Mouse (Mus musculus) kidney, postnatal 14 days (tissue): ENCODE measurements around the gene Olfr571.
A peak's percentile ranks its signal among the peaks of the same experiment; 100 is the strongest.

Experiments
- DNase-seq: peaks from one replicate; pipeline ENCODE4 v3.0.0; 2022; ENCODE audit warnings: mixed read lengths

Gene Olfr571

DNA sequence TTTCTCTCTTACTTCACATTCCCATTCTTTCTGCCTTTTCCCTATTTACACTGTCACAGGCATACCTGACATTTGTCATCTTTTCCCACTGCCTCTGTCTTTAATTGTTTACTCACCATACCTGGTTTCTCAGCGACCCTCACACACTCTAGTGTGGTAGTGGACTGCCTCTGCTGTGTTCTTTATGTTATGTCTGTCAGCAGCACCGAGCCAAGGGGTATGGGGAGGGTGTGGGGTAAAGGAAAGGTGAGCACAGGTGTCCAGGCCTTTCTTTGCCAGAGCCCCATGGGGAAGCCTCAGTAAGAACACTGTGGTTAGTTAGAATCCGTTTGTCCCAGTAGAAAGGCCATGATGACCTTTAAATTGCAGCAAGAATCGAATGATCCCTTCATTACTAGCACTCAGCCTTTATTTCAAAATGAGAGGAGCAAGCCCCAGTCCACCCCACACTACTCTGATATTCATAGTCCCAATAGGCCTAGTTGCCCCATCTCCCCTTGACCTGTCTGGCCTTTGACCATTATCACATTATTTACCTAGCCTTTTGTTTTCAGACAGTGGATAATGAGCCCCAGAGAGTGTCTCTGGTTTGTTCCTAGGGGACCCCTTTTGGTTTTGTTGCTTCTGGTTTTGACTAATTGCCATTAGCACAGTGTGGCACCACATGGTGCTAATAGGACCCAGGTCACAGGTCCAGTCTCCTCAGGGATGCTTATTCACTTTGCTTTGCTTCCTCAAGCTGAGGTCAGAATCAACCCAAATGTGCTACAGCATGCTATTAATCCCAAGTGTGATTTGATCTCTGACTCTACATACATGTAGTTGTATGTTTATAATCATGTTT is at the start of gene Olfr571:
Gene Olfr571, minus strand, starts transcription at position 505 of the 844 bp plus-strand sequence.
- DNase-seq: no peak

DNA sequence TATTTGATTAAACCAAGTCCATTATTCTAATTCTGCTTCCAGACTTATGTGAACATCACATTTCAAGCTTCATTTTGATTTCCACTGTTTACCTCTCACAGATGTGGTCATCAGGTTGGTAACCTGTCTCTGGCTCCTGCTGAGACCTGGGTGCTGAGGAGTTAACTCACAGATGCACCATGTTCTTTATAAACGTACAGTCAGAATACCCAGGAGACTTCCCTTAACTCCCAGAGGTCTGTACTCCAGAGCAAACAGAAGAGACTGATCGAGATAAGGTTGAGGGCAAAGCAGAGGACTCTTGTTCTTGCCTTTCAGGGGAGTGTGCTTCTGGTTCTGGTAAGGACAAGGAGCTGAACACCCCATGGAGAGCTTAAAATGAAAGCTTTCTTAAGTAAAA is 45.0 kb upstream of the Olfr571 start, which contains the start of gene Olfr576:
Gene Olfr576, plus strand, starts transcription at position 301 of the 400 bp plus-strand sequence.
- DNase-seq: no peak

DNA sequence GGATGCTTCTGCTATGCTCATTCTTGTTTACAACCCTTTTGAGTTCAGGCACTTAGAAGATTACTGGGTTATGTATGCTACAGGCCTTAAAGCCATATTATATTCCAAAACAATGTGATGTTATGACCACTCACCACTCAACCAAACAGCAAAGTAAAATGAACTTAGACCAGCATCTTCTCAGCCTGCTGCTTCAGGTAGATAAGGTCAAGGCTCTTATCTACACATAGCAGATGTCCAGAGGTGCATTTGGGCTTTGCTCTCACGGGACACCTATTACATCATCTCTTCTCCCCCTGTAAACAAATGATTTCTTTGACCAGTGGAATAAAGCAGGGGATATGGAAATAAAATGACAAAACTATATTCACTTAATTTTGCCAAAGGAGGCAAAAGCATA is 41.3 kb upstream of the Olfr571 start, which contains the start of gene Olfr575:
Gene Olfr575, minus strand, starts transcription at position 183 of the 400 bp plus-strand sequence.
- DNase-seq: no peak

DNA sequence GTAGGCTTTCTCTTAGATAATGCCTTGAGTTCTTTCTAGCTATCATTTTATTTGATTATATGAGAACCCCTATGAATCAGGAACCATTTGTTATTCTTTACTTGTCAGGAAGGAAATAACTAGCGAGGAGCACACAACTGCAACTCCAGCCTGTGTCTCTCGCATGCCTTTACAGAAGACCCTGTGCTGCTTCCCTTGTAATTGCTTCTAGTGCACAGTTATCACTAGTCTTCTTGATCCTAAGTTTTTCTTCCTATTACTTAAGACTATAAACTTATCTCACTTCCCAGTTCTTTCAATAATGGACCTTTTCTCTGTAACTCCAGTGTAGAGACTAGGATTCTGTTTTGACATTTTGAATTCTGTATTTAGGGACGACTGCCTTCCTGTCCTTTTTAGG is 40.8 kb upstream of the Olfr571 start:
- DNase-seq: no peak

DNA sequence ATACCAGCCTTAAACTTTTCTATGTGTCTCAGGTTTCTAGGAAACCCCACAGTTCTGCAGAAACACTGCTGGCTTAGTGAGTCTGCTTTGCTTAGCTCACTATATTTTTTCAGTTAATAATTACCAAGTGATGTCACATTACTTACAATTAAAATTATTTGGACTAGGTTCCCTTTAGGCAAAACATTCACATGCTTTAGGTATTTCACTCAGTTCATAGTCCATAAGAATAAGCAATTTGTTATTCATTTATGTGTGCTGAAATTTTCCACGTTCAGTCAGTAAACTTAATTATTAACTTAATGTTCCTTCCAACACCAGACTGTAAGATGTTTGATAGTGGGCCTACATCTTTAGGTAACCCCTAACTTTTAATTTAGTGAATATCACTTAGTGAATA is 33.4 kb upstream of the Olfr571 start:
- no peak for DNase-seq

DNA sequence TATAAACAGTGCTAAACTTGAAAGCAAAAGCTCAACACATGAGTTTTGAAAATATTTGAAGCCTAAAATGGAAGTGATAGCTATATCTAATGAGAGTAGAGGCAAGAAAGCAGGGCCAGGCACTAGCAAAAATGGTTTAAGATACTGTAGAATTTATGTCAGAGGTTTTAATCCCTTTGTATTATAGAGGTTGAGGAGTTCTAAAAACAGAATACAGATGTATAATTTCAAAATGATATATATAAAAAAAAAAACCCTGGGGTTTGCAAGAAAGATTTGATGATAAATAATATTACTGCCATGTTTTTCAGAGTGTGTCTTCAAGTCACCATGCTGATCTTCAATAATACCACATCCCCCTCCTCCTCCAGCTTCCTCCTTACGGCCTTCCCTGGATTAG is 30.8 kb upstream of the Olfr571 start, which contains the start of gene Olfr574:
Gene Olfr574, plus strand, starts transcription at position 301 of the 400 bp plus-strand sequence.
- DNase-seq: no peak

DNA sequence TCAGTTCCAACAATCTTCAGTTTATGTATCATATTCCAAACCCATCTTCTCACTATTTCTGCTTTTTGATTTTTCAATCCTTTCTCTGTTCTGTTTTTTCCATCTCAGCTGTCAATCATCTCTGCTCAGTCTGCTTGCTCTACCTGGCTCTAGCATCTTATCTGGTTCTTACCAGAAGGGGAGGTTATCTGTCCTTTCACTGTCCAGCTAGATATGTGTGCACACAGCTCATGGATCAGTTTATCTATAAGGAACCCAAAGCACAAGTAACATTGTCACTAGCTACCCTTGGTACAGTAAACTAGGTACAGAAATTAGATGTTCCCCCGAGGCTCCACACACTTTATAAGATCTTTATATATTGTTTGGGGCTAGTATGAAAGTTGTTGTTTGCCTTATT is 26.1 kb upstream of the Olfr571 start:
- DNase-seq: no peak

DNA sequence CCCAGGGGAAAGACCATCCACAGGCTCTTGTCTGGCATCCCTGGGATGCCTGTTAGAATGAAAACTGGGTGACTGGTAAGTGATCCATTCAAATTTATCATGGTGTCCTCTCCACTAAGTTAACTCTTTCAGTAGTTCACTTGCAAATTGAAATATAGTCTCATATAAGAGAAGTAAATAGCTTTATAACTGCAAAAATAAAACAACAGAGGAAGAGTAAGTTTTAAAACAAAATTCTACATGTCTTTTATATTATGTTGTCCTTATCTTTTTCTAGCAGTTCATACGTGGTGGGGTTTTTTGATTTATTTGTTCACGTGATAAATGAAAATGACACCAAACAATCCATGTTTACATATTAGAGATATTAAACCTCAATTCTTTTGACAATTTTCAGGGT is 25.1 kb upstream of the Olfr571 start, which contains the start of gene Olfr573-ps1:
Gene Olfr573-ps1, minus strand, starts transcription at position 101 of the 400 bp plus-strand sequence.
- no peak for DNase-seq

DNA sequence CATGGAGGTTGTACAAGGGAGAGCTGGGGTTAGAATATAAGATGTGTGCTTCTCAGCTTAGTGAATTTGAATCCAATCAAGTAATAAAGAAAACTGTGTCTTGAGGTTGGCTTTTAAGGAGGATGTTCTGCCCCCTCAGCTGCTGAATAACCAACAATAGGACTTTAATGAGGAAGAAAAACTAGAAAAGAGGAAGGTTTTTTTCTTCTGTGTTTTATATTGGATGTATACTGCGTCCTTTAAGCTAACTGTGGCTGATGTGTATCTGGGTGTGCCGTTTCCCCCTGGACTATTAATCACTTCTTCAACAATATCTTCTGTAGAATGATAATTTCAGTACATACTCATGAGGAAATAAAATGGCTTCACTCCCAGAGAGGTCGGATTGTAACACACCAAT is 9.8 kb upstream of the Olfr571 start:
- DNase-seq: no peak

DNA sequence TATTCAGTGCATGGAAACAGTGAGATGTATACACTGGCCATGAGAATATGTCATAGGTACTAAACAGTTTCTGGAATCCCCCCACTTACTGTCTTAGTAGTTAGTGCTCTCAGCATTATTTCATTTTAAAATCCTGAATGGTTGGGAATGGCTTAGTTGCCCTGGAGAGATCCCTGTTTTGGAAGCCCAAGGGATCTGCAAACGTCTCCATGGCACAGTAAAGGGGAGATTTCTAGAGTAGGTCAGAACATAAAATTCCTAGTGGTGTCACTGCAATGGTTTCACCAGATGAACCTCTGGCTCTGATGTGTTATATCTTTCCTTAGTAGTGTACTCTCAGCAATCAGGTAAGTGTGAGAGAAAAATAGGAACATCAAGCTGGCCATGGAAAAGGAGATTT is 6.8 kb upstream of the Olfr571 start, which contains the start of gene Olfr572:
Gene Olfr572, plus strand, starts transcription at position 301 of the 400 bp plus-strand sequence.
- DNase-seq: no peak

DNA sequence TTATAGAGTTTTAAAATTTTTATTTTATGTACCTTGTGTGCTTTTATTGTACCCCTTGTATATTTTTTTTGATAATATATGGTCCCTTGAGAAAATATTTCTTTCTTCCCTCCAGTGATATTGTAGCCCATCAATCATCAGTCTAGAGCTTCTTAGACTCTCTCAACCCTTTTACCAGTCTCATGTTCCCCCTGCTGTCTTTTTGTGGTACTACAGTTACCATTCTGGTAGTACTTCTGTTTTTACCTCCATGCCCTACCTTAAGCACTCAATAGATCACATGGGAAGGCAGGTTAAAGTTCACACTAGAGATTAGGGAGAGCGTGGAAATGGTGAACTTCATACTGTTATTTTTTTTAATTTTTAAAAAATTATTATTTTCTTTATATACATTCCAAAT is 2.3 kb upstream of the Olfr571 start:
- DNase-seq: peak; percentile 19

DNA sequence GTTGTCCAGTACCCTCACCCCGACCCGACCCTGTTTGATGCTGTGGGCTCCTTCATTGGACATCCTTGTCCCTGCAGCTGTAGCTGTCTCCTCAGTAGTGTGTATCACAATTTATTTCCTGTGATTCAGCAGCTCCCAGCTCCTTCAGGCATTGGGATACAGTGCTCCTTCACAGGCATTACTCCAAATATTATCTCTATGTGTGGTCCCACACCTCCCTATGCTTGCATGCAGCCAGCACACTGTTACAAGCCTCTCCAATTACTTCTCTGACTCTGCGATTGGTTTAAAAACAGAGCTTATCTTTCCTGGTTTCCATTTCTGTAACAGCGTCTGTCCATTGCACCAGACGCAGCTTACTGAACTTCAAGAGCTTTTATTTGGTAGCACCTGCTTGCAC is 931 bp downstream of the Olfr571 start:
- no peak for DNase-seq

DNA sequence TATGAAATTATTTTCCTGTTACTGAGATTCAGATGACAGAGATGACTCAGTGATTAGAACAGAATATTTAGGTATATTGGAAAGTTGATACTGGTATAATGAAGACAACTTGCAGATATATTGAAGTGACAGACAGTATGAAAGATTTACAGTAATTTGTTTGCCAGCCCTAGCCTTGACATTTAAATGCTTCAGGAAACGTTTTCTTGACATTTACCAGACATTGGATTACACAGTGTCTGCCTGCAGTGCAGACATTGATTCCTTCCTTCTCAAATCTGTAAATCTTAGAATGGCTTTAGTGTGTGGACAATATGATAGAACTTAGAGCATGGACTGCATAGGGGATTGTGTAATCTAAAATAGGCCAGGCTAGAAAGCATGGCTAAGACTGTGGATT is 2.1 kb downstream of the Olfr571 start:
- DNase-seq: no peak

DNA sequence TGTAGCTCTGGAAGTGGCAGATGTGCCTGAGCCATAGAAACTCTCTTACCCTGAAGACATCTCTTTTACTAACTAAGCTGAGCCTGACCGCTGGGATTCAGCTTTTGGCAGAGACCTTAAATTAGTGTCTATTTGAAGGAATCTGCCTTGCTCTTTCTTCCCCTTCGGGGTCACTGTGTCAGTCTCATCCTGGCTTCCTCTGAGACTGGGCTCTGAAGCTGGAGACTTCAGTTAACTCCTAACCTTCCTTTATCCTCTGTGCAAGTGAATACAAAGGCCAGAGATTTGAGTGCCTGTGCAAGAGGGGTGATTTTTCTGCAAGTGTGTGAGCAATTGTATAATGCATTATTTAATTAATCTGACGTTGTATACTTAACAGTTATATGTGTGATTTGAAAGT is 26.6 kb downstream of the Olfr571 start, which contains the start of gene Olfr569:
Gene Olfr569, minus strand, starts transcription at position 101 of the 400 bp plus-strand sequence.
- DNase-seq: no peak

DNA sequence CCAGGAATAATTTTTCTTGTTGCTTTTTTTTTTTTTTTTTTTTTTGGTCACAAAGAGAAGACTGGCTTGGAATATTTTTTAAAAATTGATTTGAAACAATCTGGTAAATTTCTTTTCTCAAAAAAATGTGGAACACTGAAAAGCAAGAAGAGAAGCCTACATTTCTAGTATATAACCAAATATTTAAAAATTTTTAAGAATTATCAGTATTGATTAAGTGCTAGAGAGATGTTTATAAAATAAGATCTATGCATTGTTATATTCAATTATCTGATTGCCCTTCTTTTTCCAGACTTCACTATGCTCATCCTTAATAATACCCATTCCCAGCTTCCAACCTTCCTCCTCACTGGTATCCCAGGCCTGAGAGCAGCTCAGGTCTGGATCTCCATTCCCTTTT is 40.5 kb downstream of the Olfr571 start, which contains the start of gene Olfr568:
Gene Olfr568, plus strand, starts transcription at position 301 of the 400 bp plus-strand sequence.
- no peak for DNase-seq

DNA sequence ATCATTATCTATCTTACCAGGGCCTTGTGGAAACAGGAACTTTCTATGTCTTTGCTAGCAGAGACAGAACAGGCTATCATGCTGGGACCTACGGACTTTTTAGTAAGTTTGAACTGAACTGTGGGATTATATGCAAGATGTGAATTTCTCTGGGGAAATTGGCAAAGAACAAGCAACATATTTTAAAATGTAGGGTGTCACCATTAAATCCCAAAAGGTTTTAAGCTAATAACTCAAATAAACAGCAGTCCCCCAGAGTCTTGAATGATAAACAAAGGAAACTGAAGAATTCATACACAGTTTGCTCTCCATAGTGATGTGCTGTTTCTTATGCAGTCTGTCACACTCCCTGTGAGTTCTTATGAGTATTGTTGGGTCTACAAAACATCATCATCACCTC is 58.7 kb downstream of the Olfr571 start, which contains the start of gene Olfr566:
Gene Olfr566, minus strand, starts transcription at position 101 of the 400 bp plus-strand sequence.
- DNase-seq: no peak

DNA sequence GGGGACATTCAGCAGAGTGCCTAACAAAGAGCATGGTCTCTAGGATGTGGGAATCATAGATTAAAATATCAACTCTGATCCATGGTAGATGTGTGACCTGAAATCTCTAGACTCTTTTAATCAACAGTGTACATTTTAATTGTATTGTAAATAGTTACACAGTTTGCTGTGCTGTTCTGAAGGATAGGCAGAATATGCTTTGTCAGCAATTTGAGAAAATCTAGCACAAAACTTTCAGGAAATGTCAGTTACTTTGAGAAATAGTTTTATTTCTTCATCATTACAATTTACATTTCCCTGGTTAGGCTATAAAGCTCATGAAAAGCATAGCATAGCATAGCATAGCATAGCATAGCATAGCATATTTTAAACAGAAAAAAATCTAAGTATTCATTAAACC is 61.5 kb downstream of the Olfr571 start:
- DNase-seq: no peak
